Mouse (Mus musculus): ENCODE measurements around the gene Nudt9. TPM values are rescaled to one million over a fixed set of nuclear protein-coding genes. Genes with fewer than 3 reads are reported as not detected.
A peak's percentile ranks its signal among the peaks of the same experiment; 100 is the strongest.

Gene Nudt9
- polyA plus RNA-seq, 1 experiment = 58.0 TPM

- WGBS = 16% methylated on average over 12 of the region's 12 CpGs
- H3K4me3 ChIP-seq (ENCODE audit: low read depth, low read length) = peak overlapping the region; percentile 43
- H3K36me3 ChIP-seq (ENCODE audit: control insufficient read depth, insufficient read depth, low read length) = no peaks in the 10 kb centered on the region
- H3K27ac ChIP-seq (ENCODE audit: insufficient read depth, low read depth, low read length) = no peak overlapping the region
- H3K27me3 ChIP-seq (ENCODE audit: control insufficient read depth, insufficient read depth, low read length) = no peaks in the 10 kb centered on the region
- TF ChIP-seq CTCF (IDR thresholded peaks at IDR 0.05; ENCODE audit: extremely low read depth, insufficient read length, insufficient replicate concordance, low read depth, low read length) (peak; percentile 98), POLR2A (IDR thresholded peaks at IDR 0.05; ENCODE audit: low read depth, low read length) (no peak)
- no peaks in the 10 kb centered on the region; the same call in 1 of the 2 replicates for H3K4me1 ChIP-seq (ENCODE audit: control insufficient read depth, insufficient read depth, insufficient read length, low read length)
Measured at GRCm38 (mm10) chr5:104074388-104074787, 28.3 kb downstream of the Nudt9 start.

GRCm38 (mm10) chr5:104076361-104076760, 30.3 kb downstream of the Nudt9 start:
- Histone ChIP-seq H3K4me3 (ENCODE audit: low read depth, low read length) (no peak overlapping the region), H3K4me1 (ENCODE audit: control insufficient read depth, insufficient read depth, insufficient read length, low read length) (no peaks in the 10 kb centered on the region; the same call in 1 of the 2 replicates), H3K27ac (ENCODE audit: insufficient read depth, low read depth, low read length) (no peak overlapping the region), H3K36me3 (ENCODE audit: control insufficient read depth, insufficient read depth, low read length) (no peaks in the 10 kb centered on the region), H3K27me3 (ENCODE audit: control insufficient read depth, insufficient read depth, low read length) (no peaks in the 10 kb centered on the region)
- 31% methylated on average over 10 of the region's 10 CpGs for WGBS
- TF ChIP-seq CTCF (IDR thresholded peaks at IDR 0.05; ENCODE audit: extremely low read depth, insufficient read length, insufficient replicate concordance, low read depth, low read length) (no peak), POLR2A (IDR thresholded peaks at IDR 0.05; ENCODE audit: low read depth, low read length) (no peak)

- TF ChIP-seq CTCF (IDR thresholded peaks at IDR 0.05; ENCODE audit: extremely low read depth, insufficient read length, insufficient replicate concordance, low read depth, low read length) (no peak), POLR2A (IDR thresholded peaks at IDR 0.05; ENCODE audit: low read depth, low read length) (no peak)
- 54% methylated on average over 7 of the region's 7 CpGs for WGBS
- Histone ChIP-seq H3K4me1 (ENCODE audit: control insufficient read depth, insufficient read depth, insufficient read length, low read length) (no peaks in the 10 kb centered on the region), H3K4me3 (ENCODE audit: low read depth, low read length) (no peak within 1 kb of the TSS), H3K27me3 (ENCODE audit: control insufficient read depth, insufficient read depth, low read length) (no peaks in the 10 kb centered on the region), H3K27ac (ENCODE audit: insufficient read depth, low read depth, low read length) (no peak within 1 kb of the TSS), H3K36me3 (ENCODE audit: control insufficient read depth, insufficient read depth, low read length) (no peaks in the 10 kb centered on the region)
Measured at GRCm38 (mm10) chr5:104077508-104077907, 31.4 kb downstream of the Nudt9 start, which contains the start of gene Gm17660. Gm17660 (minus strand) TSS chr5:104077608.

- Histone ChIP-seq H3K27me3 (ENCODE audit: control insufficient read depth, insufficient read depth, low read length) (no peaks in the 10 kb centered on the region), H3K4me3 (ENCODE audit: low read depth, low read length) (no peak overlapping the region), H3K27ac (ENCODE audit: insufficient read depth, low read depth, low read length) (no peak overlapping the region), H3K4me1 (ENCODE audit: control insufficient read depth, insufficient read depth, insufficient read length, low read length) (no peaks in the 10 kb centered on the region), H3K36me3 (ENCODE audit: control insufficient read depth, insufficient read depth, low read length) (no peaks in the 10 kb centered on the region)
- WGBS = 82% methylated on average over 6 of the region's 6 CpGs
- TF ChIP-seq POLR2A (IDR thresholded peaks at IDR 0.05; ENCODE audit: low read depth, low read length) = no peak
Measured at GRCm38 (mm10) chr5:104080736-104081135, 34.6 kb downstream of the Nudt9 start.

GRCm38 (mm10) chr5:104085366-104085765, 39.3 kb downstream of the Nudt9 start:
- Histone ChIP-seq H3K4me1 (ENCODE audit: control insufficient read depth, insufficient read depth, insufficient read length, low read length) (no peaks in the 10 kb centered on the region), H3K27me3 (ENCODE audit: control insufficient read depth, insufficient read depth, low read length) (no peaks in the 10 kb centered on the region), H3K27ac (ENCODE audit: insufficient read depth, low read depth, low read length) (no peak overlapping the region), H3K4me3 (ENCODE audit: low read depth, low read length) (no peak overlapping the region), H3K36me3 (ENCODE audit: control insufficient read depth, insufficient read depth, low read length) (no peaks in the 10 kb centered on the region)
- TF ChIP-seq CTCF (IDR thresholded peaks at IDR 0.05; ENCODE audit: extremely low read depth, insufficient read length, insufficient replicate concordance, low read depth, low read length) (no peak), POLR2A (IDR thresholded peaks at IDR 0.05; ENCODE audit: low read depth, low read length) (no peak)
- WGBS = 88% methylated on average over 9 of the region's 9 CpGs

GRCm38 (mm10) chr5:104089751-104090150, 43.6 kb downstream of the Nudt9 start:
- no peak for TF ChIP-seq CTCF (IDR thresholded peaks at IDR 0.05; ENCODE audit: extremely low read depth, insufficient read length, insufficient replicate concordance, low read depth, low read length)
- Histone ChIP-seq H3K27ac (ENCODE audit: insufficient read depth, low read depth, low read length) (no peak overlapping the region), H3K36me3 (ENCODE audit: control insufficient read depth, insufficient read depth, low read length) (no peaks in the 10 kb centered on the region), H3K4me1 (ENCODE audit: control insufficient read depth, insufficient read depth, insufficient read length, low read length) (no peaks in the 10 kb centered on the region), H3K27me3 (ENCODE audit: control insufficient read depth, insufficient read depth, low read length) (no peaks in the 10 kb centered on the region), H3K4me3 (ENCODE audit: low read depth, low read length) (no peak overlapping the region)
- 65% methylated on average over 2 of the region's 2 CpGs for WGBS

- H3K4me1 ChIP-seq (ENCODE audit: control insufficient read depth, insufficient read depth, insufficient read length, low read length) = 0 out of 2 replicates have a peak, but pooled peaks cover 3% of the 10 kb centered on the region
- H3K36me3 ChIP-seq (ENCODE audit: control insufficient read depth, insufficient read depth, low read length) = no peaks in the 10 kb centered on the region
- 65% methylated on average over 11 of the region's 11 CpGs for WGBS
- H3K4me3 ChIP-seq (ENCODE audit: low read depth, low read length) = no peak overlapping the region
- H3K27me3 ChIP-seq (ENCODE audit: control insufficient read depth, insufficient read depth, low read length) = no peaks in the 10 kb centered on the region
- peak overlapping the region; percentile 80 for H3K27ac ChIP-seq (ENCODE audit: insufficient read depth, low read depth, low read length)
- TF ChIP-seq POLR2A (IDR thresholded peaks at IDR 0.05; ENCODE audit: low read depth, low read length) (no peak), CTCF (IDR thresholded peaks at IDR 0.05; ENCODE audit: extremely low read depth, insufficient read length, insufficient replicate concordance, low read depth, low read length) (no peak)
Measured at GRCm38 (mm10) chr5:104095416-104096077, 49.4 kb downstream of the Nudt9 start.
